Mouse (Mus musculus): ENCODE results near the gene Samd5. TPM values are rescaled to one million over a fixed set of nuclear protein-coding genes. Genes with fewer than 3 reads are reported as not detected.

The Samd5 gene
- polyA plus RNA-seq, 1 experiment from 2014 or later = 1.5 TPM

DNA sequence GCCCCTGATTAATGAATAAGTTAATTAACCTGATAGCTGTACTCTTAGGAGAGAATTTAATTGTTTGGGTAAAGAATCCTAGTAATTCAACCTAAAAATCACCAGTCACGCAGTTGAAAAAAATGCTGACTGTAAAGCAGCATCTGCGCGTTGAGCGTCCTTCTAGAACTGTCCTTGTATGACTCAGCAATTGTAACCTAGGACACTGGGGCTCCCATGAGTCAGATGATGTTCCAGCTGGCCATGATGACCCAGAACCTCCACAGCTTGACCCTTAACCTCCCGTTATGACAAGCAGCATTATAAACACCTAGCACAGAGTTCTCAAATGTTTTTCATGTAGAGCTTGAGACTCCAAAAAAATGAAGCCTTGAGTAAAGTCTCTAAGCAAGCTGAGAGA, 78.8 kb downstream of the Samd5 start:
- 94% methylated on average over 5 of the region's 5 CpGs for WGBS
- H3K36me3 ChIP-seq = no peaks in the 10 kb centered on the region
- DNase-seq (ENCODE audit: low spot score) = no peak
- no peaks in the 10 kb centered on the region for H3K27me3 ChIP-seq (ENCODE audit: low read depth, poor library complexity, severe bottlenecking)
- no peaks in the 10 kb centered on the region; the same call in 1 of the 2 replicates for H3K4me1 ChIP-seq
- no peak overlapping the region for H3K4me3 ChIP-seq
- H3K9me3 ChIP-seq (replicated peaks) = no peaks in the 10 kb centered on the region
- no peak overlapping the region for H3K27ac ChIP-seq

DNA sequence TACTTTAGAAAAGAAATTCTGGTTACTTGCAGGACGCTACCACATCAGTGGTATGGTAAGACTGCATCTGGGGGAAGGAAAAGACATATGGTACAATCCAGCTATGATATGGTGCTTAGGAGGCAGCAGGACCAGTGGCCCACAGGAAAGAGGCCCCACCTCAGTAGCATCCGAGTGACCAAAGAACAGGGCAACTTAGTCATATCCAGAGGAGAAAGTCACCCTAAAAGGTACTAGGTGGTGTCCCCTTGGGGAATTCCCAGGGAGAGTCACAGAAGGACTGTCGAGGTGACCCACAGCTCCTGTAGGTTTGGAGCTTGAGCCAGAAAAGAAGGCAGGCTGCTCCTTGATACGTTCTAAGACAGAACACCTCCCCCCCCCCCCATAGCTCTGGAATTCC, 80.3 kb downstream of the Samd5 start:
- DNase-seq (ENCODE audit: low spot score) = no peak
- no peaks in the 10 kb centered on the region for H3K27me3 ChIP-seq (ENCODE audit: low read depth, poor library complexity, severe bottlenecking)
- no peaks in the 10 kb centered on the region for H3K36me3 ChIP-seq
- H3K9me3 ChIP-seq (replicated peaks) = no peaks in the 10 kb centered on the region
- H3K4me1 ChIP-seq = no peaks in the 10 kb centered on the region; the same call in 1 of the 2 replicates
- no peak overlapping the region for H3K4me3 ChIP-seq
- 86% methylated on average over 4 of the region's 4 CpGs for WGBS
- H3K27ac ChIP-seq = no peak overlapping the region

DNA sequence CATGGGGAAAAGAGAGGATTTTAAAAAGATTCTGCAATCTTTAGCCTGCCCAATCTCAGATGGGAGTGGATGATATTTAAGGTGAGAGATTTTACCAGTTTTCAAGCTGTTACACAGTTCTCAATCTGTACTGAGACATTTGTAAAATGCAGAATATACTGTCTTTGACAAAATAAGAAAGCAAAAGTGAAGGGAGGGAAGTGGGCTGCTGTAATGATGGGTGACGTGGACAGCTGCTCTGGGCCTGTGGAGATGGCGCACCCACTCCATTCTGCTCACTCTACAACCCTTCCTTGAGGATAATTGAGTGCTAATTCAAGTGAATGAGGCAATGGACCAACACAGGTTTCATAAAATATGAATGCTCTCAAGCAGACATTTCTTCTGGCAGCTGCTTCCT, 84.4 kb downstream of the Samd5 start:
- no peak for DNase-seq (ENCODE audit: low spot score)
- Histone ChIP-seq H3K9me3 (replicated peaks) (no peaks in the 10 kb centered on the region), H3K36me3 (no peaks in the 10 kb centered on the region), H3K27me3 (ENCODE audit: low read depth, poor library complexity, severe bottlenecking) (no peaks in the 10 kb centered on the region), H3K4me3 (no peak overlapping the region), H3K4me1 (no peaks in the 10 kb centered on the region; the same call in 1 of the 2 replicates), H3K27ac (no peak overlapping the region)
- WGBS = 96% methylated on average over 2 of the region's 2 CpGs

DNA sequence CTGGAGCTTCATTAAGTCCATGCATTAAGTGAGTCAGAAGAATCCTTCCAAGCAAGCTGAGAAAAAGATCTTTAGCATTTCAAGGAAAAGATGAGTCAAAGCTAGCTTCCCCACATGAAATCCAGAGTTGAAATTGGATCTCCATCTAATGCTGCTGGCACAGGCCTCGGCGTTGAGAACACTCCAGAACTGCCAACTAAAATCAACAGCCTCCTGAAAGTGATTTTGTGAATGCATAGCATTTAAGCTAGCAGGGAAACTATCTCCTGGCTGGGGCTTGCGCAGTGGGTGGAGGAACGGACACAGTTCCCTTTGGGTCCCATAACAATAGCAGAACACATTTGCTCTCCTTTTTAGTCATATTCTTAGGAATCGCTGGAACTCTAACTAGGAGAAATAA, 88.7 kb downstream of the Samd5 start:
- Histone ChIP-seq H3K27me3 (ENCODE audit: low read depth, poor library complexity, severe bottlenecking) (no peaks in the 10 kb centered on the region), H3K9me3 (replicated peaks) (no peaks in the 10 kb centered on the region), H3K27ac (no peak overlapping the region), H3K36me3 (no peaks in the 10 kb centered on the region), H3K4me3 (no peak overlapping the region), H3K4me1 (no peaks in the 10 kb centered on the region)
- WGBS = 88% methylated on average over 5 of the region's 5 CpGs
- no peak for DNase-seq (ENCODE audit: low spot score)

DNA sequence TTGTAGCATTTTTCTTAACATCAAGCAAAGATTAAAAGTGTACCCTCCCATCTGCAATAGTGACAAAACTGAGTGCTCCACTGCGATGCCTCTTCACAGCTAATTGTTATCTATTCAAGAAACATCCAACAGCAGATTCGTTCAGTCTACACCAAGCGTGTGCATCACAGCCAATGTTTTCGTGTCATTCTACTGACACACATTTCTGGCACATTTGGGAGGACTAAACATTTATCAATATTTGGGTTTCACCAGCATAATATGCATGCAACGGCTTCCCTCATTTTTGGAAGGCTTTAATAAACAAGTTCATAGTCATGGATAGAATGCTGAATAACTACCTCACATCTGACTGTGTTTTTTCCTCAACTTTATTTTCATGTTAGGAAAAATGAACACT, 95.6 kb downstream of the Samd5 start:
- Histone ChIP-seq H3K4me3 (no peak overlapping the region), H3K36me3 (no peaks in the 10 kb centered on the region), H3K9me3 (replicated peaks) (no peaks in the 10 kb centered on the region), H3K27me3 (ENCODE audit: low read depth, poor library complexity, severe bottlenecking) (no peaks in the 10 kb centered on the region), H3K4me1 (no peaks in the 10 kb centered on the region), H3K27ac (no peak overlapping the region)
- WGBS = 96% methylated on average over 5 of the region's 5 CpGs
- no peak for DNase-seq (ENCODE audit: low spot score)

DNA sequence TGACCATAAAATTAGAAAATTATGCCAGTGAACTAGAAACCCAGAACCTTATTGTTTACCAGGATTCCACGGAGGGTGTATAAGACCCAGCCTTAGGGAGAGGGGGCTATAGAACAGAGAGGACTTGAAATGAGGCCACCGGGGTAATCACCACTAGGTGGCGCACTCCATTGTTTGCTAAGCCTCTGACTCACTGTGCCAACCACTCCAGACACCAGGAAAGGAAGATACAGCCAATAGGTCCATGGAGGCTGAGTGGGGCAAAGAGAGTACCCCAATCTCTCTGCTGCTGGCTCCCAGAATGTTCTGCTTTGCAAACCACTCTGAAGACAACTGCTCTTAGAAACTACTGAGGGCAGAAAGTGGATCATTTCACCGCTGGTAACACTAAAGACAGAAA, 99.4 kb downstream of the Samd5 start:
- no peaks in the 10 kb centered on the region for H3K36me3 ChIP-seq
- no peak overlapping the region for H3K27ac ChIP-seq
- DNase-seq (ENCODE audit: low spot score) = peak; percentile 76
- H3K4me1 ChIP-seq = peaks cover 8% of the 10 kb centered on the region
- no peaks in the 10 kb centered on the region for H3K27me3 ChIP-seq (ENCODE audit: low read depth, poor library complexity, severe bottlenecking)
- no peaks in the 10 kb centered on the region for H3K9me3 ChIP-seq (replicated peaks)
- H3K4me3 ChIP-seq = no peak overlapping the region
- WGBS = 33% methylated on average over 4 of the region's 4 CpGs

DNA sequence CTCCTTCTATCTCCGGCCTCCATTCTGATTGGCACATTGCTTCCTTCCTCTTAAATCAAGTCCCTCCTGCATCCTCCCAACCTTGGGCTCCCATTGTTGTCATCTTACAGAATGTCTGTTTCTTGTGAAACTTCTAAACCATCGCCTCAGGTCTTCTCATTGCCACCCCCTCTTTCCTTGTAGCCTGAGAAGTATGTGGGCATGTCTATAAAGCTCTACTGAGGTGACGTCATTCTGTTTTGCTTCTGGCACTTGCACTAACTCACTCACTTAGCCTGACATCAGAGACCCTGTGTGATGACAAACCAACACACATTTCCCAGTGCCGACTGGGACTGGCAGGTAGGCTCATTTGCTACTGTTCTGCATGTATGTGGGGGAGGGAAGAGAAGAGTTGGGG, 100.9 kb downstream of the Samd5 start:
- Histone ChIP-seq H3K4me1 (peaks cover 8% of the 10 kb centered on the region), H3K27ac (no peak overlapping the region), H3K36me3 (no peaks in the 10 kb centered on the region), H3K4me3 (no peak overlapping the region), H3K27me3 (ENCODE audit: low read depth, poor library complexity, severe bottlenecking) (no peaks in the 10 kb centered on the region), H3K9me3 (replicated peaks) (no peaks in the 10 kb centered on the region)
- DNase-seq (ENCODE audit: low spot score) = no peak
- 88% methylated on average over 4 of the region's 4 CpGs for WGBS

Other genes with a start within 250 kb of the Samd5 start
- 3.5 and 3.7 TPM in 2 replicates for gene Stxbp5, start 225.9 kb upstream of the Samd5 start, polyA plus RNA-seq (2016; fragmentation: Nextera tagmentation; extraction: Ambion mirVana)